Mouse (Mus musculus): Measurements from ENCODE around the gene Atg9b. TPM values are rescaled to one million over a fixed set of nuclear protein-coding genes. Genes with fewer than 3 reads are reported as not detected.
A peak's percentile ranks its signal among the peaks of the same experiment; 100 is the strongest.

The Atg9b gene
- polyA plus RNA-seq, 1 experiment from 2014 or later = 2.3 TPM

GRCm38 (mm10) chr5:24350073-24350472 lies 41.9 kb downstream of the Atg9b start:
- Histone ChIP-seq H3K4me2 (ENCODE audit: low read depth, low read length) (peak overlapping the region; percentile 87), H3K4me1 (ENCODE audit: control insufficient read depth, insufficient read depth, low read length) (peaks cover 48% of the 10 kb centered on the region), H3K9me3 (replicated peaks; ENCODE audit: control insufficient read depth, low read length) (no peaks in the 10 kb centered on the region), H3K9ac (ENCODE audit: low read length) (peak overlapping the region; percentile 98), H3K27me3 (ENCODE audit: control insufficient read depth, insufficient read depth, low read length) (no peaks in the 10 kb centered on the region), H3K27ac (ENCODE audit: low read length) (peak overlapping the region; percentile 98), H3K4me3 (ENCODE audit: low read length) (peak overlapping the region; percentile 84), H3K36me3 (ENCODE audit: control insufficient read depth, insufficient read depth) (no peaks in the 10 kb centered on the region; the same call in 1 of the 2 replicates)
- WGBS = 41% methylated on average over 3 of the region's 3 CpGs
- no peak for ATAC-seq (replicated peaks; ENCODE audit: extremely low read depth, insufficient read depth, low FRiP score)

GRCm38 (mm10) chr5:24348546-24348945 lies 43.4 kb downstream of the Atg9b start:
- peaks cover 58% of the 10 kb centered on the region for H3K4me1 ChIP-seq (ENCODE audit: control insufficient read depth, insufficient read depth, low read length)
- peak overlapping the region; percentile 87 for H3K4me2 ChIP-seq (ENCODE audit: low read depth, low read length)
- peak overlapping the region; percentile 98 for H3K9ac ChIP-seq (ENCODE audit: low read length)
- H3K9me3 ChIP-seq (replicated peaks; ENCODE audit: control insufficient read depth, low read length) = no peaks in the 10 kb centered on the region
- WGBS = 0% methylated on average over 29 of the region's 30 CpGs
- peak overlapping the region; percentile 98 for H3K27ac ChIP-seq (ENCODE audit: low read length)
- H3K27me3 ChIP-seq (ENCODE audit: control insufficient read depth, insufficient read depth, low read length) = no peaks in the 10 kb centered on the region
- peak overlapping the region; percentile 84 for H3K4me3 ChIP-seq (ENCODE audit: low read length)
- no peaks in the 10 kb centered on the region; the same call in 1 of the 2 replicates for H3K36me3 ChIP-seq (ENCODE audit: control insufficient read depth, insufficient read depth)
- ATAC-seq (replicated peaks; ENCODE audit: extremely low read depth, insufficient read depth, low FRiP score) = peak; percentile 5; the same call in 1 of the 2 replicates

- H3K4me3 ChIP-seq (ENCODE audit: low read length) = peak overlapping the region; percentile 84
- peaks cover 58% of the 10 kb centered on the region for H3K4me1 ChIP-seq (ENCODE audit: control insufficient read depth, insufficient read depth, low read length)
- 2% methylated on average over 41 of the region's 41 CpGs for WGBS
- H3K9ac ChIP-seq (ENCODE audit: low read length) = peak overlapping the region; percentile 98
- no peaks in the 10 kb centered on the region; the same call in 1 of the 2 replicates for H3K36me3 ChIP-seq (ENCODE audit: control insufficient read depth, insufficient read depth)
- peak; percentile 12 for ATAC-seq (replicated peaks; ENCODE audit: extremely low read depth, insufficient read depth, low FRiP score)
- peak overlapping the region; percentile 98 for H3K27ac ChIP-seq (ENCODE audit: low read length)
- no peaks in the 10 kb centered on the region for H3K27me3 ChIP-seq (ENCODE audit: control insufficient read depth, insufficient read depth, low read length)
- peak overlapping the region; percentile 87 for H3K4me2 ChIP-seq (ENCODE audit: low read depth, low read length)
- no peaks in the 10 kb centered on the region for H3K9me3 ChIP-seq (replicated peaks; ENCODE audit: control insufficient read depth, low read length)
Measured at GRCm38 (mm10) chr5:24348128-24348527, 43.8 kb downstream of the Atg9b start.

GRCm38 (mm10) chr5:24347186-24347875 lies 44.6 kb downstream of the Atg9b start:
- peak overlapping the region; percentile 84; the same call in 1 of the 2 replicates for H3K4me3 ChIP-seq (ENCODE audit: low read length)

GRCm38 (mm10) chr5:24346313-24346712 lies 45.6 kb downstream of the Atg9b start:
- no peak overlapping the region for H3K4me2 ChIP-seq (ENCODE audit: low read depth, low read length)
- no peak overlapping the region for H3K27ac ChIP-seq (ENCODE audit: low read length)
- no peak overlapping the region for H3K9ac ChIP-seq (ENCODE audit: low read length)
- 70% methylated on average over 7 of the region's 7 CpGs for WGBS
- ATAC-seq (replicated peaks; ENCODE audit: extremely low read depth, insufficient read depth, low FRiP score) = no peak
- no peak overlapping the region for H3K4me3 ChIP-seq (ENCODE audit: low read length)
- H3K9me3 ChIP-seq (replicated peaks; ENCODE audit: control insufficient read depth, low read length) = no peaks in the 10 kb centered on the region
- H3K36me3 ChIP-seq (ENCODE audit: control insufficient read depth, insufficient read depth) = no peaks in the 10 kb centered on the region; the same call in 1 of the 2 replicates
- peaks cover 72% of the 10 kb centered on the region for H3K4me1 ChIP-seq (ENCODE audit: control insufficient read depth, insufficient read depth, low read length)
- no peaks in the 10 kb centered on the region for H3K27me3 ChIP-seq (ENCODE audit: control insufficient read depth, insufficient read depth, low read length)

More at GRCm38 (mm10) chr5:24347186-24347875, 44.6 kb downstream of the Atg9b start:
- Histone ChIP-seq H3K4me1 (ENCODE audit: control insufficient read depth, insufficient read depth, low read length) (peaks cover 62% of the 10 kb centered on the region), H3K4me2 (ENCODE audit: low read depth, low read length) (peak overlapping the region; percentile 87), H3K27me3 (ENCODE audit: control insufficient read depth, insufficient read depth, low read length) (no peaks in the 10 kb centered on the region), H3K27ac (ENCODE audit: low read length) (peak overlapping the region; percentile 98), H3K36me3 (ENCODE audit: control insufficient read depth, insufficient read depth) (no peaks in the 10 kb centered on the region; the same call in 1 of the 2 replicates), H3K9ac (ENCODE audit: low read length) (no peak overlapping the region), H3K9me3 (replicated peaks; ENCODE audit: control insufficient read depth, low read length) (no peaks in the 10 kb centered on the region)
- ATAC-seq (replicated peaks; ENCODE audit: extremely low read depth, insufficient read depth, low FRiP score) = no peak
- 51% methylated on average over 7 of the region's 7 CpGs for WGBS

- Histone ChIP-seq H3K36me3 (ENCODE audit: control insufficient read depth, insufficient read depth) (peaks cover 3% of the 10 kb centered on the region; the same call in 1 of the 2 replicates), H3K4me3 (ENCODE audit: low read length) (0 out of 2 replicates have a peak overlapping the region, but pooled peaks have one; percentile 5), H3K4me2 (ENCODE audit: low read depth, low read length) (peak overlapping the region; percentile 43), H3K9ac (ENCODE audit: low read length) (peak overlapping the region; percentile 57), H3K4me1 (ENCODE audit: control insufficient read depth, insufficient read depth, low read length) (peaks cover 79% of the 10 kb centered on the region), H3K27me3 (ENCODE audit: control insufficient read depth, insufficient read depth, low read length) (no peaks in the 10 kb centered on the region), H3K27ac (ENCODE audit: low read length) (peak overlapping the region; percentile 86), H3K9me3 (replicated peaks; ENCODE audit: control insufficient read depth, low read length) (no peaks in the 10 kb centered on the region)
- ATAC-seq (replicated peaks; ENCODE audit: extremely low read depth, insufficient read depth, low FRiP score) = peak; percentile 41
- 18% methylated on average over 12 of the region's 12 CpGs for WGBS
Measured at GRCm38 (mm10) chr5:24344477-24345051, 47.4 kb downstream of the Atg9b start.

- no peaks in the 10 kb centered on the region for H3K27me3 ChIP-seq (ENCODE audit: control insufficient read depth, insufficient read depth, low read length)
- H3K9me3 ChIP-seq (replicated peaks; ENCODE audit: control insufficient read depth, low read length) = no peaks in the 10 kb centered on the region
- peak overlapping the region; percentile 43 for H3K4me2 ChIP-seq (ENCODE audit: low read depth, low read length)
- 0 out of 2 replicates have a peak overlapping the region, but pooled peaks have one; percentile 5 for H3K4me3 ChIP-seq (ENCODE audit: low read length)
- H3K27ac ChIP-seq (ENCODE audit: low read length) = peak overlapping the region; percentile 86
- peak overlapping the region; percentile 57 for H3K9ac ChIP-seq (ENCODE audit: low read length)
- ATAC-seq (replicated peaks; ENCODE audit: extremely low read depth, insufficient read depth, low FRiP score) = no peak
- H3K36me3 ChIP-seq (ENCODE audit: control insufficient read depth, insufficient read depth) = peaks cover 3% of the 10 kb centered on the region; the same call in 1 of the 2 replicates
- H3K4me1 ChIP-seq (ENCODE audit: control insufficient read depth, insufficient read depth, low read length) = peaks cover 77% of the 10 kb centered on the region
- WGBS = 20% methylated on average over 2 of the region's 2 CpGs
Measured at GRCm38 (mm10) chr5:24343977-24344436, 47.9 kb downstream of the Atg9b start.

- Histone ChIP-seq H3K27me3 (ENCODE audit: control insufficient read depth, insufficient read depth, low read length) (no peaks in the 10 kb centered on the region), H3K36me3 (ENCODE audit: control insufficient read depth, insufficient read depth) (peaks cover 3% of the 10 kb centered on the region; the same call in 1 of the 2 replicates), H3K27ac (ENCODE audit: low read length) (peak overlapping the region; percentile 86), H3K9ac (ENCODE audit: low read length) (peak overlapping the region; percentile 57), H3K9me3 (replicated peaks; ENCODE audit: control insufficient read depth, low read length) (no peaks in the 10 kb centered on the region), H3K4me3 (ENCODE audit: low read length) (no peak overlapping the region), H3K4me1 (ENCODE audit: control insufficient read depth, insufficient read depth, low read length) (peaks cover 78% of the 10 kb centered on the region), H3K4me2 (ENCODE audit: low read depth, low read length) (no peak overlapping the region)
- ATAC-seq (replicated peaks; ENCODE audit: extremely low read depth, insufficient read depth, low FRiP score) = no peak
Measured at GRCm38 (mm10) chr5:24343379-24343778, 48.6 kb downstream of the Atg9b start.

- 43% methylated on average over 8 of the region's 8 CpGs for WGBS
- Histone ChIP-seq H3K9me3 (replicated peaks; ENCODE audit: control insufficient read depth, low read length) (no peaks in the 10 kb centered on the region), H3K4me3 (ENCODE audit: low read length) (no peak overlapping the region), H3K27ac (ENCODE audit: low read length) (peak overlapping the region; percentile 86), H3K9ac (ENCODE audit: low read length) (peak overlapping the region; percentile 57), H3K36me3 (ENCODE audit: control insufficient read depth, insufficient read depth) (peaks cover 3% of the 10 kb centered on the region; the same call in 1 of the 2 replicates), H3K4me1 (ENCODE audit: control insufficient read depth, insufficient read depth, low read length) (peaks cover 79% of the 10 kb centered on the region), H3K27me3 (ENCODE audit: control insufficient read depth, insufficient read depth, low read length) (no peaks in the 10 kb centered on the region), H3K4me2 (ENCODE audit: low read depth, low read length) (no peak overlapping the region)
- ATAC-seq (replicated peaks; ENCODE audit: extremely low read depth, insufficient read depth, low FRiP score) = no peak
Measured at GRCm38 (mm10) chr5:24342966-24343365, 49.0 kb downstream of the Atg9b start.
